Mouse (Mus musculus) cerebellum, adult 2 months (tissue): ENCODE measurements at regions not wholly inside any gene's neighbourhood (a gene's known extent, or its start where the extent isn't known, plus 50 kb on each side); places are given as distances from the start of the nearest gene placed in this dataset.
A peak's percentile ranks its signal among the peaks of the same experiment; 100 is the strongest.

ENCODE experiments used
- DNase-seq, 2 experiments: peaks; one replicate each; pipeline ENCODE4 v3.0.0; 2021
- H3K27ac ChIP-seq: fragments of 200-500 bp; 2 replicates; pipeline ENCODE4 v1.5.1; 2012; ENCODE audit warnings: low read length, control low read depth, inconsistent platforms; ENCODE audit not compliant: insufficient read depth
- H3K27me3 ChIP-seq: fragments of 200-500 bp; 2 replicates; pipeline ENCODE4 v1.6.1; 2012; ENCODE audit warnings: inconsistent platforms, mild to moderate bottlenecking, low read length, moderate library complexity; ENCODE audit not compliant: control insufficient read depth, insufficient read depth
- H3K4me1 ChIP-seq: fragments of 200-500 bp; 2 replicates; pipeline ENCODE4 v1.6.1; 2011; ENCODE audit warnings: low read length; ENCODE audit not compliant: control insufficient read depth, insufficient read depth
- H3K4me3 ChIP-seq: fragments of 200-500 bp; replicated peaks from 2 replicates; pipeline ENCODE3; 2011; ENCODE audit warnings: mild to moderate bottlenecking, low read depth, low read length, control low read depth; ENCODE audit not compliant: insufficient read depth
- CTCF ChIP-seq: fragments of 200-500 bp; IDR thresholded peaks from 2 replicates; pipeline ENCODE4 v1.5.1; 2011; ENCODE audit warnings: low read depth, mild to moderate bottlenecking, control low read depth, low read length, moderate library complexity, borderline replicate concordance; ENCODE audit not compliant: insufficient read depth
- POLR2A ChIP-seq: fragments of 200-500 bp; IDR thresholded peaks from 2 replicates; pipeline ENCODE4 v1.6.1; 2011; ENCODE audit warnings: low read length, control low read depth, borderline replicate concordance; ENCODE audit not compliant: insufficient read depth
- WGBS: fragments of 180-500 bp; shearing (Covaris S2); methylation state at CpG from one replicate; pipeline ENCODE4 v1.1.7; 2018; 5-methylcytosine and 5-hydroxymethylcytosine counted together

- H3K4me3 ChIP-seq = no peak overlapping the region
- no peak for DNase-seq
- TF ChIP-seq POLR2A = no peak
- no peak for TF ChIP-seq CTCF
- H3K4me1 ChIP-seq = no peaks in the 10 kb centered on the region
- H3K27me3 ChIP-seq = no peaks in the 10 kb centered on the region; the same call in 1 of the 2 replicates
- H3K27ac ChIP-seq = no peak overlapping the region
- 81% methylated on average over 13 of the region's 13 CpGs for WGBS
Measured at GRCm38 (mm10) chr7:136434510-136434909, 459.9 kb upstream of the Mgmt start.

GRCm38 (mm10) chr7:136443436-136443835, 451.0 kb upstream of the Mgmt start:
- no peak overlapping the region for H3K4me3 ChIP-seq
- no peaks in the 10 kb centered on the region for H3K4me1 ChIP-seq
- TF ChIP-seq POLR2A = no peak
- no peak for TF ChIP-seq CTCF
- WGBS = 49% methylated on average over 2 of the region's 2 CpGs
- no peak for DNase-seq
- no peaks in the 10 kb centered on the region for H3K27me3 ChIP-seq
- H3K27ac ChIP-seq = no peak overlapping the region

GRCm38 (mm10) chr7:136445091-136445490, 449.3 kb upstream of the Mgmt start:
- 93% methylated on average over 6 of the region's 6 CpGs for WGBS

GRCm38 (mm10) chr7:136449286-136449685, 445.1 kb upstream of the Mgmt start:
- no peaks in the 10 kb centered on the region; the same call in 1 of the 2 replicates for H3K27me3 ChIP-seq
- WGBS = 63% methylated on average over 1 of the region's 1 CpGs
- DNase-seq = peak in 1 of 2 experiments; percentile 7
- H3K4me1 ChIP-seq = no peaks in the 10 kb centered on the region
- TF ChIP-seq POLR2A (no peak), CTCF (no peak)
- no peak overlapping the region for H3K4me3 ChIP-seq
- H3K27ac ChIP-seq = no peak overlapping the region

More at GRCm38 (mm10) chr7:136445091-136445490, 449.3 kb upstream of the Mgmt start:
- no peaks in the 10 kb centered on the region for H3K27me3 ChIP-seq
- no peak overlapping the region for H3K4me3 ChIP-seq
- no peak for TF ChIP-seq POLR2A
- no peak for TF ChIP-seq CTCF
- no peak for DNase-seq
- no peak overlapping the region for H3K27ac ChIP-seq
- no peaks in the 10 kb centered on the region for H3K4me1 ChIP-seq

- Histone ChIP-seq H3K27ac (no peak overlapping the region), H3K4me3 (no peak overlapping the region), H3K4me1 (no peaks in the 10 kb centered on the region), H3K27me3 (no peaks in the 10 kb centered on the region; the same call in 1 of the 2 replicates)
- no peak for TF ChIP-seq POLR2A
- TF ChIP-seq CTCF = no peak
- DNase-seq = no peak
- 78% methylated on average over 8 of the region's 8 CpGs for WGBS
Measured at GRCm38 (mm10) chr7:136451672-136452361, 442.6 kb upstream of the Mgmt start.

GRCm38 (mm10) chr7:136452561-136452960, 441.9 kb upstream of the Mgmt start:
- DNase-seq = no peak
- WGBS = 53% methylated on average over 5 of the region's 5 CpGs
- no peaks in the 10 kb centered on the region for H3K4me1 ChIP-seq
- no peak overlapping the region for H3K27ac ChIP-seq
- no peaks in the 10 kb centered on the region; the same call in 1 of the 2 replicates for H3K27me3 ChIP-seq
- TF ChIP-seq CTCF = no peak
- no peak for TF ChIP-seq POLR2A
- H3K4me3 ChIP-seq = no peak overlapping the region

- DNase-seq = no peak
- no peaks in the 10 kb centered on the region for H3K4me1 ChIP-seq
- TF ChIP-seq CTCF = no peak
- TF ChIP-seq POLR2A = no peak
- H3K4me3 ChIP-seq = no peak overlapping the region
- WGBS = 80% methylated on average over 7 of the region's 7 CpGs
- no peaks in the 10 kb centered on the region; the same call in 1 of the 2 replicates for H3K27me3 ChIP-seq
- H3K27ac ChIP-seq = no peak overlapping the region
Measured at GRCm38 (mm10) chr7:136457171-136457570, 437.2 kb upstream of the Mgmt start.

GRCm38 (mm10) chr7:136457867-136458448, 436.5 kb upstream of the Mgmt start:
- Histone ChIP-seq H3K4me1 (no peaks in the 10 kb centered on the region), H3K4me3 (no peak overlapping the region), H3K27ac (no peak overlapping the region), H3K27me3 (no peaks in the 10 kb centered on the region; the same call in 1 of the 2 replicates)
- TF ChIP-seq POLR2A = no peak
- TF ChIP-seq CTCF = no peak
- DNase-seq = no peak
- WGBS = 83% methylated on average over 10 of the region's 10 CpGs
